Mouse (Mus musculus): ENCODE measurements around the gene Dnah9. TPM values are rescaled to one million over a fixed set of nuclear protein-coding genes. Genes with fewer than 3 reads are reported as not detected.
A peak's percentile ranks its signal among the peaks of the same experiment; 100 is the strongest.

Dnah9 gene
- total RNA-seq, 2 experiments from 2014 or later = 0.02 to 0.17 TPM

DNA sequence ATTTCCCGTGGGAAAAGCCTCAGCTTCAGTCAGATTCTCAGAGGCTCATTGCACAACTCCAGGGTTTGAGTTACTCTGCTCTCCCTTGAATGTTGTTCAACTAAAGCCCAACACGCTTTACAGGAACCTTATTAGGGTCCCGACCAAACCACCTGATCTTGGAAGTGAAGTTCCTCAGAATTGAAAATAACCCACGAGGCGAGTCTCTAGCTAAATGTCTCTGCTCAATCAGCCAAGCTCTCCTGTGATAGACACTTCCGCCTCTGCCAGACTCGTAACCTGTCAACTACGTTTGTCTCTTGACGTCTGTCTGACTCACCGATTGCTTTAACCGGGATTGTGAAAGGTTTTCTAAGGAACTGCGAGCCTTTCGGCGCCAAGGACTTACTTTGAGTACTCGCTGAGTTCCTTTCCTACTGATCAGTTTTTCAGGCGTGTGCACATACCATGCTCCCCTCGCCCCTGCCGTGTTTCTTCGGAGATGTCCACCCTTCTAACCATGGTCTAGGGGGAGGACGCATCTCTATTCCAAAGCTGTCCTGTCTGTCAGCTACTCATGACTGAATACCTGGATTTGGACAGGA, 361.9 kb downstream of the Dnah9 start:
- intact Hi-C loops (cut with DNase I) = loop anchor here (2.0 kb wide), 1 partner anchor 18 kb away; the partner anchor contains the start of gene Map2k4

DNA sequence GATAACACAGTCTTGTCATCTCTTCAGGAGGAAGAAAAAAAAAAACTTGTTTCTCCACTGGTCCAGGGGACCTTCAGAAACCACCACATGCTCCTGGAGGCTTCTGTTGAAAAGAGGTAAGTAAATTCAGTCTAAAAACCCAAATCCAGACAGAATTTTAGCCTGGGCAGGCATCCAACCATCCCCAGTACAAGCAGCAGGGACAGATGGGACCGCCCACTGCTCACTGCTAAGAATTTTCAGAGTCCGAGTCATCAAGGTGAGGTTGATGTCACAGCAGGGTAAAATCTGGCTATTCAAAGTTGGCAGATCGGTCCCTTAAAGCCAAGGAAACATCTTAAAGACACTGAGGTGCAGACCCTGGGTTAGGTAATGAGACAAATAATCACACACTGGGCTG, 366.5 kb downstream of the Dnah9 start:
- intact Hi-C loops (cut with DNase I) = no loop called here
- no peak for DNase-seq

More for the DNA sequence above, 361.9 kb downstream of the Dnah9 start:
- DNase-seq = peak; percentile 11 to 23

DNA sequence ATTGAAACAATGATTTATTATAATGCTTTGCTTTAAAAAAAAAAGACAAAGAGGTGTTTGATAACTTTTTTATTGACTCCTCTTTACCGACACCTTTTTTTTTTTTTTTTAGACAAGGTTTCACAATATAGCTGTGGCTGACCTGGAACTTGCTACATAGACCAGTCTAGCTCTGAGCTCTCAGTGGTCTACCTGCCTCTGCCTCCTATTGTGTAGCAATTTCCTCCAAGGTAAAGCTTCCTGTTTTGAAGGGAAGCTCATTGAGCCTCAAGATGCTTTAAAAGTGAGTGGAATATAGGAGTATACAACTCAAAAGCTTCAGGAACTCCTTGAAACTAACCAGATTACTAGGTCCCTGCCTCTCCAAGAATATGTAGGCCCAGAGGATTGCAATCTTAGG, 372.5 kb downstream of the Dnah9 start:
- intact Hi-C loops (cut with DNase I) = no loop called here

GRCm38 (mm10) chr11:65794428-65795219, 373.7 kb downstream of the Dnah9 start:
- intact Hi-C loops (cut with DNase I) = no loop called here
- DNase-seq = no peak

More for the DNA sequence above, 372.5 kb downstream of the Dnah9 start:
- no peak for DNase-seq

- intact Hi-C loops (cut with DNase I) = loop anchor here (2.0 to 10.0 kb wide), 2 partner anchors 19 to 63 kb away; partner anchors contain the start of gene Zkscan6
- DNase-seq = peak; percentile 96 to 97
Observed at GRCm38 (mm10) chr11:65788154-65788553, 380.2 kb downstream of the Dnah9 start, which contains the start of gene Map2k4. TSS of gene Map2k4 (minus strand) at chr11:65788297.

DNA sequence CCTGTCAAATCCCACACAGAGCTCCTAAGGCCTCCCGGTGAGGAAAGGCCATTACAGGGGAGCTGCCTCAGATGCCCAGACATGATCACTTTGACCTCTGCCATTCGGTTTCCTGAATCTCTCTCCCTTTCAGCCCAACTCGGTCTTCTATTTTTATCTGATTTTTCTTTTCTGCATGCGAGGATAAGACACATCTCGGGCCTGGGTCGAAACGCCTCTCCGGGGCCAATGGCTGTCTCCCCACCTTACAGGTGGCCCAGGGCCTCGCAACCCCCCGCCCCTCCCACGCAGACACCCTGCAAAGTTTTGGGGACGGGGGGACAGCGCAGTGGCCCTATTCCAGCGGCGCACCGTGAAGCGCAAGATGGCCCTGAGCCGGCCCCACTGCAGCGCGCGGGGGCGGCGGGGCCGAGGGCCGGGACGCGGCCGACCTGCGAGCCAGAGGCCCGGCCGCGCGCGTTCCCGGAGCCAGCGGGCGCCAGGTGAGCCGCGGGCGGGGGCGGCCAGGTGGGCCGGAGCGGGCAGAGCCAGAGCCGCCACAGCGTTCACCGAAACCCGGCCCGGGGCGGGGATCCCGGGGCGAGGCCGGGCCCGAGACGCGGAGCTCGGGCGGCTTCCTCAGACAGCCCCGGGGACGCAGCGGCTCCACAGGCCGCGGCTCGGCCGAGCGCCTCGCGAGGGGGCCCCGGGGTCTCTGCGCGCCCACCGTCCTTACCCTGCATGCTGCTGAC, 380.8 kb downstream of the Dnah9 start:
- DNase-seq = no peak
- intact Hi-C loops (cut with DNase I) = loop anchor here (2.0 to 10.0 kb wide), 2 partner anchors 19 to 63 kb away; partner anchors contain the start of gene Zkscan6

DNA sequence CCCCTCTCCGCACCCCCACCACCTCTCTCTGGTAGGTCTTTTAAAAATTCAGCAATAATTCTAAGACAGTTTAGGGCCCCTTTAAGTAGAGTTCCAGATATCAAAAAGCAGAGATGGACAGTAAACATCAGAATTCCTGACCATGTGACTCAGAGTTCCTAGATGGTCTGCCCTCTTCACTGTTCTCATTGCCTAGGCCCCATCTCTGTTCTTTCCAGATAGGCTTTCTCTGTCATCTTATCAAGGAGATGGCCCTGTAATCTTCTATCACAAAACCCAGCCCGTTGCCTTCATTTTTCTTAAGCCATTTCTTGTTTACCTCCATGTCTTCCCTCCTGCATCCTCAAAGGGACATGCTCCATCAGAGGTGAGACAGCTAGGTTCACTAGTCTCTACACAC, 382.2 kb downstream of the Dnah9 start:
- no peak for DNase-seq
- intact Hi-C loops (cut with DNase I) = loop anchor here (10.0 kb wide), 1 partner anchor 61 kb away; no protein-coding TSS in a partner anchor

- intact Hi-C loops (cut with DNase I) = loop anchor here (10.0 kb wide), 1 partner anchor 57 kb away; no protein-coding TSS in a partner anchor
- no peak for DNase-seq
Observed at GRCm38 (mm10) chr11:65781596-65781995, 386.8 kb downstream of the Dnah9 start.

Data from heart, postnatal 14 days (tissue).